Mouse (Mus musculus): ENCODE measurements around the gene Cep131. TPM values are rescaled to one million over a fixed set of nuclear protein-coding genes. Genes with fewer than 3 reads are reported as not detected.

The Cep131 gene
- polyA plus RNA-seq, 1 experiment, result 12.2 TPM

DNA sequence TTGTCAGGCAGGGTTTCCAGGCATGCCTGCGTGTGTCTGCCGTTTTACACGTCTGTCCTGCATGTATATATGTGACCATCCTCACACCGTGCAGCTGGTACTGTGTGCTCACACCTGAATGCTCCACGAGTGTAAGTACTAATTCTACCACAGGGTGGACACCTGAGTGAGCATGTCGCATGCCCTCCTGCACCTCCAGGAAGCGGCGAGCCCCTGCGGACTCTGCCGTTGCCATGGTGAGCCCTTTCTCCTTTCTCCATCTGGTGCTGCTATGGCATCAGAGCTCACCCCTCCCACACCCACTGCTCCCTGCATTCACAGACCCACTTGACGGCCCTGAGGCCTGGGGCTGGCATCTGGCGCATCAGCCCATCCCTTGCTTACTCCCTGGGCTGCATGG lies 63.8 kb downstream of the Cep131 start:
- H3K4me2 ChIP-seq (ENCODE audit: low read depth), result no peak overlapping the region
- H3K4me3 ChIP-seq, result no peak overlapping the region
- peaks cover 60% of the 10 kb centered on the region for H3K27me3 ChIP-seq (ENCODE audit: control insufficient read depth, insufficient read depth, insufficient read length)
- no peak for TF ChIP-seq E2F4 (IDR thresholded peaks at IDR 0.05; ENCODE audit: insufficient read depth)
- TF ChIP-seq TCF12 (IDR thresholded peaks at IDR 0.05; ENCODE audit: insufficient read depth, poor library complexity, severe bottlenecking), result no peak
- TF ChIP-seq TCF3 (IDR thresholded peaks at IDR 0.05; ENCODE audit: insufficient read length, low read depth), result no peak
- TF ChIP-seq REST (IDR thresholded peaks at IDR 0.05; ENCODE audit: insufficient read depth, insufficient read length), result no peak
- no peak for TF ChIP-seq MAX (IDR thresholded peaks at IDR 0.05; ENCODE audit: low read depth)
- no peak for TF ChIP-seq POLR2AphosphoS2 (IDR thresholded peaks at IDR 0.05; ENCODE audit: insufficient read length, low read depth)
- TF ChIP-seq CEBPB (IDR thresholded peaks at IDR 0.05; ENCODE audit: insufficient read depth, poor library complexity, severe bottlenecking), result no peak
- TF ChIP-seq USF1 (IDR thresholded peaks at IDR 0.05; ENCODE audit: low read depth), result no peak
- TF ChIP-seq POLR2A (IDR thresholded peaks at IDR 0.05; ENCODE audit: insufficient read length, low read depth), result no peak
- no peak for TF ChIP-seq SRF (IDR thresholded peaks at IDR 0.05; ENCODE audit: control insufficient read depth, insufficient read length, low read depth)
- TF ChIP-seq MYOG (IDR thresholded peaks at IDR 0.05; ENCODE audit: control insufficient read depth in 1 of 3, insufficient read depth in 1 of 3, insufficient read length in 2 of 3, low read depth in 2 of 3), result no peak
- H3K79me2 ChIP-seq (ENCODE audit: control insufficient read depth, insufficient read depth), result no peaks in the 10 kb centered on the region
- no peaks in the 10 kb centered on the region for H3K36me3 ChIP-seq (ENCODE audit: control insufficient read depth, insufficient read depth)
- H3ac ChIP-seq (ENCODE audit: control insufficient read depth, insufficient read length), result no peak overlapping the region

DNA sequence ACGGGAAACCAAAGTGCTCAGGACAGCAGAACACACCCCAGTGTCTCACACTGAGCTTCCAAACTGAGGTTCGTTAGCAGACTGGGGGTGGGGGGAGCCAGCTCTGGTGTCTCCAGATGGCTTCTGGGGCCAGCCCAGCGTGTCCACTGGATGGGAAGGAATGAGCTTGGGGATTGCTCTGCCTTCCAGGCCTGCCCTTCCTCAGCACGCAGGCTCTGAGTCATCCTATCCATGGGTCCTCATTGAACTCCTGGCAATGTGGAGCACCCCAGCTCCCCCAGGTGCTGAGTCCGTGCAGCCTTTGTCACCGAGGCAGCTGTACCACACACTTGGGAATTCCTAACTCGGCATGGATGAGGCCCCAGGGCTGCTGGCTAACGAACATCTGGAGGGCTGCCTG lies 64.4 kb downstream of the Cep131 start:
- H3ac ChIP-seq (ENCODE audit: control insufficient read depth, insufficient read length), result no peak overlapping the region
- no peaks in the 10 kb centered on the region for H3K36me3 ChIP-seq (ENCODE audit: control insufficient read depth, insufficient read depth)
- no peak overlapping the region for H3K4me2 ChIP-seq (ENCODE audit: low read depth)
- H3K27me3 ChIP-seq (ENCODE audit: control insufficient read depth, insufficient read depth, insufficient read length), result peaks cover 67% of the 10 kb centered on the region
- no peaks in the 10 kb centered on the region for H3K79me2 ChIP-seq (ENCODE audit: control insufficient read depth, insufficient read depth)
- H3K4me3 ChIP-seq, result no peak overlapping the region
- TF ChIP-seq MYOD1 (IDR thresholded peaks at IDR 0.05; ENCODE audit: control insufficient read depth in 1 of 3, insufficient read length in 2 of 3, low read depth in 2 of 3) (no peak), CEBPB (IDR thresholded peaks at IDR 0.05; ENCODE audit: insufficient read depth, poor library complexity, severe bottlenecking) (no peak), USF1 (IDR thresholded peaks at IDR 0.05; ENCODE audit: low read depth) (no peak), REST (IDR thresholded peaks at IDR 0.05; ENCODE audit: insufficient read depth, insufficient read length) (no peak), MAX (IDR thresholded peaks at IDR 0.05; ENCODE audit: low read depth) (no peak), POLR2A (IDR thresholded peaks at IDR 0.05; ENCODE audit: insufficient read length, low read depth) (no peak), E2F4 (IDR thresholded peaks at IDR 0.05; ENCODE audit: insufficient read depth) (no peak), TCF3 (IDR thresholded peaks at IDR 0.05; ENCODE audit: insufficient read length, low read depth) (no peak)

DNA sequence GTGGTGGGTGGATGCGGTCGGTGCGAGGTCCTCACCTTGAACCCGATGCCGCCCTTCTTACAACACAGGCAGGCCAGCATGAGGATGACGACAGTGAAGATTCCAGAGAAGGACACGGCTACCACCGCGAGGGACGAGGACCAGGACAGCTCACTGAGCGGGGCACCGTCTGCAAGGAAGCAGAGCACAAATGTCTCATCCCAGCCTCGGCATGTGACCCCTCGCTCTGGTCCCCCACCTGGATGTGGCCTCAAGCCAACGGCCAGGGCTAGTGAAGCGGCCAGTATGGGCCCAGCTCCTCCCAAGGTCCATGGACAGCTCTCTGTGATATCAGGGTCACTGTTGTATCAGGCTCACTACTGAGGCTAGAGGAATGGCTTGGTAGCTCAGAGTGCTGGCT lies 65.3 kb downstream of the Cep131 start:
- Histone ChIP-seq H3K27me3 (ENCODE audit: control insufficient read depth, insufficient read depth, insufficient read length) (peaks cover 73% of the 10 kb centered on the region), H3K4me2 (ENCODE audit: low read depth) (no peak overlapping the region), H3K4me3 (no peak overlapping the region), H3K36me3 (ENCODE audit: control insufficient read depth, insufficient read depth) (no peaks in the 10 kb centered on the region), H3ac (ENCODE audit: control insufficient read depth, insufficient read length) (no peak overlapping the region), H3K79me2 (ENCODE audit: control insufficient read depth, insufficient read depth) (no peaks in the 10 kb centered on the region)
- TF ChIP-seq MYOD1 (IDR thresholded peaks at IDR 0.05; ENCODE audit: control insufficient read depth in 1 of 3, insufficient read length in 2 of 3, low read depth in 2 of 3) (no peak), USF1 (IDR thresholded peaks at IDR 0.05; ENCODE audit: low read depth) (no peak), MAX (IDR thresholded peaks at IDR 0.05; ENCODE audit: low read depth) (no peak), REST (IDR thresholded peaks at IDR 0.05; ENCODE audit: insufficient read depth, insufficient read length) (no peak), SRF (IDR thresholded peaks at IDR 0.05; ENCODE audit: control insufficient read depth, insufficient read length, low read depth) (no peak), E2F4 (IDR thresholded peaks at IDR 0.05; ENCODE audit: insufficient read depth) (no peak), TCF3 (IDR thresholded peaks at IDR 0.05; ENCODE audit: insufficient read length, low read depth) (no peak), MYOG (IDR thresholded peaks at IDR 0.05; ENCODE audit: control insufficient read depth in 1 of 3, insufficient read depth in 1 of 3, insufficient read length in 2 of 3, low read depth in 2 of 3) (no peak)

DNA sequence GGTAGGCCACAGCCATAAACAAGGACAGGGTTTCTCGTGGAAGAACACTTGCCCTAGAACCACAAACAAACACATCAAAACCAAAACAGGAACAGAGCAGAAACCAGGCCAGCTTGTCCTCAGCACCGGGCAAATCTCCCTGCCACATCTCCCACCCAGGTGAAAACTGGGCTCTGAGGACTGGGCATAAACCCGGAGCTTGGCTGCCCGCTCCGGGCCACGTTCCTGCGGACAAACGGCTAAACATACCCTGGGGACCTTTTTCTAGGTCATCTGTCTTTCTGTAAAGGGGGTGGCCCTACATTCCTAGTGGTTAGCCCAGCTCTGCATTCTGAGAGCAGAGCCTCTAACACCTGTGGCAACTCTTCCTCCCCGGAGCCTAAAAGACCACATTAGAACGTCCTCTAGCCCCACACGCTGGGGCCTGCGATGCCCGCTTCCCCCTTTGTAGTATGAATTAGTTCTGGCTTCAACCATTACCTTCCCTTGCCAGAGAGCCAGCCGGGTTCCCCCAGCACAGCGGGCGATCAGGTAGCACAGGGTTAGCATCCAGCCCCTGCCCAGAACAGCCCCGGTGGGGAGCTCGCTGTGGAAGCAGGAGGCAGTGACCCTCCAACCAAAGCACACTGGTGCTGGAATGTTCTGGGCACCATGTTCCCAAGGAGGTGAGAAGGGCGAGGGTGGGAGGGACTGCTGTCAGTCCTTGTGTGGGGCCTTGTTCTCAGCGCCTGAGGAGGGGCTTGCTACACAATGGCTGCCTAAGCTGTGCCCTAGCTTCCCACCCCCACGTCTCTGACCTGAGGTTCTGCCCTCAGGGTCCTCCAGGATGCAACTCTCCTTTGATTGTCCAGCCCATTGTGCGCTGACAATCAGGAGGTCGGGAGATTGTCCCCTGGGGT lies 66.8 kb downstream of the Cep131 start:
- Histone ChIP-seq H3ac (ENCODE audit: control insufficient read depth, insufficient read length) (no peak overlapping the region), H3K4me3 (no peak overlapping the region), H3K27me3 (ENCODE audit: control insufficient read depth, insufficient read depth, insufficient read length) (peaks cover 80% of the 10 kb centered on the region), H3K79me2 (ENCODE audit: control insufficient read depth, insufficient read depth) (no peaks in the 10 kb centered on the region), H3K36me3 (ENCODE audit: control insufficient read depth, insufficient read depth) (no peaks in the 10 kb centered on the region), H3K4me2 (ENCODE audit: low read depth) (no peak overlapping the region)
- TF ChIP-seq TCF12 (IDR thresholded peaks at IDR 0.05; ENCODE audit: insufficient read depth, poor library complexity, severe bottlenecking) (no peak), REST (IDR thresholded peaks at IDR 0.05; ENCODE audit: insufficient read depth, insufficient read length) (no peak), POLR2A (IDR thresholded peaks at IDR 0.05; ENCODE audit: insufficient read length, low read depth) (no peak)

DNA sequence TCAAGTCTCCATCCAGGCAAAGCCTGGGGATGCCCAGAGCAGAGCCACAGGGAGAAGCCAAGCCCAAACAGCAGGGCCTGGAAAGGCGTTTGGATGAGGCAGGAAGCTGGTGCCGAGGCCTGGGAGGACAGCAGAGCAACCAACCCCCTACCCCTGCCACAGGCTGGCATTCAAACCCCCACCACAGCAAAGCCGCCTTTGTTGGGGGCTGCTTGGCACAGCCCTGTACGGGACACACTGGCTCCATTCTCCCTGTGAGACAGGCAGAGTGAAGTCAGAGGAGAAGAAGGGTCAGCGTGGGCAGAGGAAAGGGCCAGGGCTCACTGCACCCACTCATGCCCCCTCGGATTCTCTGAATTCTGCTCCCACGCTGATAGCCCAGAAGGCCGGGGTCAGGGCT lies 69.6 kb downstream of the Cep131 start:
- Histone ChIP-seq H3ac (ENCODE audit: control insufficient read depth, insufficient read length) (no peak overlapping the region), H3K4me3 (no peak overlapping the region), H3K36me3 (ENCODE audit: control insufficient read depth, insufficient read depth) (no peaks in the 10 kb centered on the region), H3K79me2 (ENCODE audit: control insufficient read depth, insufficient read depth) (no peaks in the 10 kb centered on the region), H3K4me2 (ENCODE audit: low read depth) (no peak overlapping the region), H3K27me3 (ENCODE audit: control insufficient read depth, insufficient read depth, insufficient read length) (peaks cover 66% of the 10 kb centered on the region)
- no peak for TF ChIP-seq MAX (IDR thresholded peaks at IDR 0.05; ENCODE audit: low read depth)
- TF ChIP-seq SRF (IDR thresholded peaks at IDR 0.05; ENCODE audit: control insufficient read depth, insufficient read length, low read depth), result no peak
- no peak for TF ChIP-seq USF1 (IDR thresholded peaks at IDR 0.05; ENCODE audit: low read depth)
- TF ChIP-seq E2F4 (IDR thresholded peaks at IDR 0.05; ENCODE audit: insufficient read depth), result no peak
- no peak for TF ChIP-seq POLR2A (IDR thresholded peaks at IDR 0.05; ENCODE audit: insufficient read length, low read depth)
- TF ChIP-seq MYOG (IDR thresholded peaks at IDR 0.05; ENCODE audit: control insufficient read depth in 1 of 3, insufficient read depth in 1 of 3, insufficient read length in 2 of 3, low read depth in 2 of 3), result no peak
- TF ChIP-seq POLR2AphosphoS2 (IDR thresholded peaks at IDR 0.05; ENCODE audit: insufficient read length, low read depth), result no peak
- no peak for TF ChIP-seq CEBPB (IDR thresholded peaks at IDR 0.05; ENCODE audit: insufficient read depth, poor library complexity, severe bottlenecking)
- no peak for TF ChIP-seq REST (IDR thresholded peaks at IDR 0.05; ENCODE audit: insufficient read depth, insufficient read length)
- no peak for TF ChIP-seq MYOD1 (IDR thresholded peaks at IDR 0.05; ENCODE audit: control insufficient read depth in 1 of 3, insufficient read length in 2 of 3, low read depth in 2 of 3)
- TF ChIP-seq TCF12 (IDR thresholded peaks at IDR 0.05; ENCODE audit: insufficient read depth, poor library complexity, severe bottlenecking), result no peak
- TF ChIP-seq TCF3 (IDR thresholded peaks at IDR 0.05; ENCODE audit: insufficient read length, low read depth), result no peak
